Mouse (Mus musculus): ENCODE results near the gene Osbpl3. TPM values are rescaled to one million over a fixed set of nuclear protein-coding genes. Genes with fewer than 3 reads are reported as not detected.

The Osbpl3 gene
- total RNA-seq, 1 experiment = 9.9 TPM

- DNase-seq (ENCODE audit: low read depth, low spot score) = no peak
- H3K4me1 ChIP-seq (ENCODE audit: control insufficient read depth in 2 of 2, insufficient read depth in 2 of 2, low read length in 2 of 2, poor library complexity in 1 of 2) = no peaks in the 10 kb centered on the region
- TF ChIP-seq ZC3H11A (IDR thresholded peaks at IDR 0.05; ENCODE audit: borderline replicate concordance, low read depth, low read length) (no peak), CHD2 (IDR thresholded peaks at IDR 0.05; ENCODE audit: low read depth, low read length) (no peak), HCFC1 (IDR thresholded peaks at IDR 0.05; ENCODE audit: borderline replicate concordance, insufficient read depth, low read length) (no peak), ZNF384 (IDR thresholded peaks at IDR 0.05; ENCODE audit: low read depth, low read length) (no peak), MAFK (IDR thresholded peaks at IDR 0.05; ENCODE audit: insufficient read depth, low read depth, low read length) (no peak)
- no peaks in the 10 kb centered on the region for H3K9me3 ChIP-seq (ENCODE audit: control insufficient read depth, insufficient read depth, low read depth, low read length)
- in situ Hi-C loops (cut with MboI; ENCODE audit: low sequenced_read_pairs in 2 of 2, unreplicated experiment in 2 of 2) = no loop called here
- H3K4me3 ChIP-seq (ENCODE audit: insufficient read depth in 1 of 2, low read depth in 1 of 2, low read length in 2 of 2, poor library complexity in 1 of 2, severe bottlenecking in 1 of 2) = no peak overlapping the region
- no peaks in the 10 kb centered on the region for H3K36me3 ChIP-seq (ENCODE audit: control insufficient read depth, insufficient read depth, low read length, poor library complexity, severe bottlenecking)
- H3K9ac ChIP-seq (ENCODE audit: insufficient read depth, low read depth, low read length, poor library complexity, severe bottlenecking) = no peak overlapping the region
- no peak overlapping the region for H3K27ac ChIP-seq (ENCODE audit: insufficient read depth, low read depth, low read length, poor library complexity, severe bottlenecking)
Measured at GRCm38 (mm10) chr6:50366319-50366718, 89.7 kb downstream of the Osbpl3 start.

- Histone ChIP-seq H3K36me3 (ENCODE audit: control insufficient read depth, insufficient read depth, low read length, poor library complexity, severe bottlenecking) (no peaks in the 10 kb centered on the region), H3K4me1 (ENCODE audit: control insufficient read depth in 2 of 2, insufficient read depth in 2 of 2, low read length in 2 of 2, poor library complexity in 1 of 2) (no peaks in the 10 kb centered on the region), H3K9ac (ENCODE audit: insufficient read depth, low read depth, low read length, poor library complexity, severe bottlenecking) (no peak overlapping the region), H3K4me3 (ENCODE audit: insufficient read depth in 1 of 2, low read depth in 1 of 2, low read length in 2 of 2, poor library complexity in 1 of 2, severe bottlenecking in 1 of 2) (no peak overlapping the region), H3K9me3 (ENCODE audit: control insufficient read depth, insufficient read depth, low read depth, low read length) (no peaks in the 10 kb centered on the region), H3K27ac (ENCODE audit: insufficient read depth, low read depth, low read length, poor library complexity, severe bottlenecking) (no peak overlapping the region)
- in situ Hi-C loops (cut with MboI; ENCODE audit: low sequenced_read_pairs in 2 of 2, unreplicated experiment in 2 of 2) = no loop called here
- TF ChIP-seq ZNF384 (IDR thresholded peaks at IDR 0.05; ENCODE audit: low read depth, low read length) (no peak), MAFK (IDR thresholded peaks at IDR 0.05; ENCODE audit: insufficient read depth, low read depth, low read length) (no peak), CHD2 (IDR thresholded peaks at IDR 0.05; ENCODE audit: low read depth, low read length) (no peak), ZC3H11A (IDR thresholded peaks at IDR 0.05; ENCODE audit: borderline replicate concordance, low read depth, low read length) (no peak), HCFC1 (IDR thresholded peaks at IDR 0.05; ENCODE audit: borderline replicate concordance, insufficient read depth, low read length) (no peak)
- no peak for DNase-seq (ENCODE audit: low read depth, low spot score)
Measured at GRCm38 (mm10) chr6:50364364-50364763, 91.6 kb downstream of the Osbpl3 start.

- DNase-seq (ENCODE audit: low read depth, low spot score) = no peak
- no peak for TF ChIP-seq CHD2 (IDR thresholded peaks at IDR 0.05; ENCODE audit: low read depth, low read length)
- TF ChIP-seq HCFC1 (IDR thresholded peaks at IDR 0.05; ENCODE audit: borderline replicate concordance, insufficient read depth, low read length) = no peak
- TF ChIP-seq MAFK (IDR thresholded peaks at IDR 0.05; ENCODE audit: insufficient read depth, low read depth, low read length) = no peak
- TF ChIP-seq ZC3H11A (IDR thresholded peaks at IDR 0.05; ENCODE audit: borderline replicate concordance, low read depth, low read length) = no peak
- Histone ChIP-seq H3K9ac (ENCODE audit: insufficient read depth, low read depth, low read length, poor library complexity, severe bottlenecking) (no peak overlapping the region), H3K4me1 (ENCODE audit: control insufficient read depth in 2 of 2, insufficient read depth in 2 of 2, low read length in 2 of 2, poor library complexity in 1 of 2) (no peaks in the 10 kb centered on the region), H3K27ac (ENCODE audit: insufficient read depth, low read depth, low read length, poor library complexity, severe bottlenecking) (no peak overlapping the region), H3K36me3 (ENCODE audit: control insufficient read depth, insufficient read depth, low read length, poor library complexity, severe bottlenecking) (no peaks in the 10 kb centered on the region), H3K4me3 (ENCODE audit: insufficient read depth in 1 of 2, low read depth in 1 of 2, low read length in 2 of 2, poor library complexity in 1 of 2, severe bottlenecking in 1 of 2) (no peak overlapping the region), H3K9me3 (ENCODE audit: control insufficient read depth, insufficient read depth, low read depth, low read length) (no peaks in the 10 kb centered on the region)
- in situ Hi-C loops (cut with MboI; ENCODE audit: low sequenced_read_pairs in 2 of 2, unreplicated experiment in 2 of 2) = no loop called here
Measured at GRCm38 (mm10) chr6:50363385-50363784, 92.6 kb downstream of the Osbpl3 start.

- H3K9ac ChIP-seq (ENCODE audit: insufficient read depth, low read depth, low read length, poor library complexity, severe bottlenecking) = no peak overlapping the region
- no peak overlapping the region for H3K4me3 ChIP-seq (ENCODE audit: insufficient read depth in 1 of 2, low read depth in 1 of 2, low read length in 2 of 2, poor library complexity in 1 of 2, severe bottlenecking in 1 of 2)
- H3K36me3 ChIP-seq (ENCODE audit: control insufficient read depth, insufficient read depth, low read length, poor library complexity, severe bottlenecking) = no peaks in the 10 kb centered on the region
- no peaks in the 10 kb centered on the region for H3K9me3 ChIP-seq (ENCODE audit: control insufficient read depth, insufficient read depth, low read depth, low read length)
- H3K27ac ChIP-seq (ENCODE audit: insufficient read depth, low read depth, low read length, poor library complexity, severe bottlenecking) = no peak overlapping the region
- TF ChIP-seq ZC3H11A (IDR thresholded peaks at IDR 0.05; ENCODE audit: borderline replicate concordance, low read depth, low read length) = no peak
- no peak for TF ChIP-seq HCFC1 (IDR thresholded peaks at IDR 0.05; ENCODE audit: borderline replicate concordance, insufficient read depth, low read length)
- no peak for TF ChIP-seq MAFK (IDR thresholded peaks at IDR 0.05; ENCODE audit: insufficient read depth, low read depth, low read length)
- TF ChIP-seq CHD2 (IDR thresholded peaks at IDR 0.05; ENCODE audit: low read depth, low read length) = no peak
- no peak for TF ChIP-seq ZNF384 (IDR thresholded peaks at IDR 0.05; ENCODE audit: low read depth, low read length)
- in situ Hi-C loops (cut with MboI; ENCODE audit: low sequenced_read_pairs in 2 of 2, unreplicated experiment in 2 of 2) = no loop called here
- DNase-seq (ENCODE audit: low read depth, low spot score) = no peak
- H3K4me1 ChIP-seq (ENCODE audit: control insufficient read depth in 2 of 2, insufficient read depth in 2 of 2, low read length in 2 of 2, poor library complexity in 1 of 2) = 0 out of 4 replicates have a peak, but pooled peaks cover 0 to 1% of the 10 kb centered on the region in 2 experiments
Measured at GRCm38 (mm10) chr6:50362704-50363261, 93.2 kb downstream of the Osbpl3 start.
